Comparison of ENCODE assay signal across 19 mouse cellular contexts in the genomic region with DNA sequence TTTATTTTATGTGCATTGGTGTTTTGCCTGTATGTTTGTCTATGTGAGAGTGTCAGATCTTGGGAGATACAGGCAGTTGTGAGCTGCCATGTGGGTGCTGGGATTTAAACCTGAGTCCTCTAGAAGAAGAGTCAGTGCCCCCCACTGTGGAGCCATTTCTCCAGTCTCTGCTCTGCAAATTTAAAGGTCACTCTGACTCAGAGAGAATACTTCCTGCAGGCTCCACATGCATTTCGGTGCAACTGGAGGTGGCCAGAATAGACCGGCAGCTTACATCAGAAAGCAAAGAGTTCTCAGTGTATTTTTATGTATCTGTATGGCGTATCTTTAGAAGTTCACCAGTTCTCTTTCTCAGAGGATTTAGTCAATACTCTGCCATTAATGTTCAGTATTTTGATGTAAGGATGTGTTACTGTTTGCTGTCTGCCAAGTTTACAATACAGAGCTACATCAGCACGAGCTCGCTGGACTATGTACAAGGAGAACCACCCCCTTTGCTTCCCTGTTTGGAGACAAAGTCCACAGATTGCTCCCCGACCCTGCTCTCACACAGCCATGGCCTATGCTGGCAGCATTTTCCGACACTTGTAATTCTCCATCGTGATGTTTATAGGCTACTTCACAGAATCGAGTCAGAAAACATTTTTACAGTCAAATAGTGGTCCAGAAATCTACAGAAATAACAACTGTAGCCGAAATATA.
A peak's percentile ranks its signal among the peaks of the same experiment; 100 is the strongest.
DNase-seq lines count a peak whose midpoint lies in the region; ATAC-seq and TF ChIP-seq lines count a peak whose summit lies in the region.
"Had no signal": no experiment of that assay in that cellular context is flagged by ENCODE, and none has a peak within 500 bp of the region (broad histone marks: within the 10 kb centered on the region; RNA-seq: fewer than 3 reads in every experiment).

No protein-coding gene starts in this region.

- no peak for TF ChIP-seq CTCF in cerebellum, adult 2 months (IDR thresholded peaks at IDR 0.05; ENCODE audit: borderline replicate concordance, insufficient read depth, low read depth, low read length)
- no peak for TF ChIP-seq CTCF in lung, adult 2 months (IDR thresholded peaks at IDR 0.05; ENCODE audit: insufficient read depth, low read length)

- 59% methylated on average over 10 of the region's 10 CpGs for WGBS in cerebellum, adult 2 months
- WGBS in lung, embryonic 15.5 days = 66% methylated on average over 10 of the region's 10 CpGs
- WGBS in lung, adult 2 months = 64% methylated on average over 10 of the region's 10 CpGs
- 53% methylated on average over 10 of the region's 10 CpGs for WGBS in liver, embryonic 15.5 days (ENCODE audit: insufficient replicate concordance)

- H3K36me3 ChIP-seq in lung, embryonic 15.5 days = no peaks in the 10 kb centered on the region
- no peaks in the 10 kb centered on the region for H3K36me3 ChIP-seq in liver, embryonic 15.5 days (replicated peaks)
- H3K36me3 ChIP-seq: embryonic facial prominence, embryonic 13.5 days; forebrain, embryonic 15.5 days; heart, embryonic 12.5 days; hindbrain, embryonic 12.5 days; limb, embryonic 10.5 days had no signal

- peak; percentile 62; the same call in 1 of the 2 replicates for ATAC-seq in lung, embryonic 15.5 days (ENCODE audit: borderline replicate concordance, extremely low read depth, low FRiP score, low TSS enrichment)
- peak; percentile 81 for ATAC-seq in liver, embryonic 15.5 days (ENCODE audit: insufficient read depth)
- ATAC-seq: forebrain, embryonic 15.5 days had no signal

- no peak for TF ChIP-seq POLR2A in cerebellum, adult 2 months (IDR thresholded peaks at IDR 0.05; ENCODE audit: borderline replicate concordance, insufficient read depth, low read length)
- TF ChIP-seq POLR2A in lung, adult 2 months (IDR thresholded peaks at IDR 0.05; ENCODE audit: borderline replicate concordance, extremely low read depth, low read depth, low read length) = no peak

- intact Hi-C loops in left cerebral cortex, postnatal 25 days (cut with DNase I) = no loop called here

- H3K9me3 ChIP-seq in lung, embryonic 15.5 days = no peaks in the 10 kb centered on the region
- H3K9me3 ChIP-seq in liver, embryonic 15.5 days (replicated peaks) = no peaks in the 10 kb centered on the region
- H3K9me3 ChIP-seq: embryonic facial prominence, embryonic 13.5 days; forebrain, embryonic 15.5 days; heart, embryonic 12.5 days; hindbrain, embryonic 12.5 days; limb, embryonic 10.5 days had no signal

- H3K4me2 ChIP-seq in lung, embryonic 15.5 days = no peak overlapping the region
- H3K4me2 ChIP-seq in liver, embryonic 15.5 days = no peak overlapping the region
- H3K4me2 ChIP-seq: embryonic facial prominence, embryonic 13.5 days; forebrain, embryonic 15.5 days; heart, embryonic 12.5 days; hindbrain, embryonic 12.5 days; lung, embryonic 14.5 days; midbrain, embryonic 11.5 days had no signal

- no peak overlapping the region for H3K9ac ChIP-seq in lung, embryonic 15.5 days
- no peak overlapping the region for H3K9ac ChIP-seq in liver, embryonic 15.5 days
- H3K9ac ChIP-seq: embryonic facial prominence, embryonic 13.5 days; forebrain, embryonic 15.5 days; heart, embryonic 12.5 days; hindbrain, embryonic 12.5 days; lung, embryonic 14.5 days had no signal

- peak in 1 of 2 experiments; percentile 64 for DNase-seq in cerebellum, adult 2 months
- DNase-seq in cerebellum, postnatal 10 days = no peak
- DNase-seq in lung, adult 2 months = no peak
- DNase-seq in testis, postnatal 10 days (ENCODE audit: low spot score) = no peak
- DNase-seq in left cerebral cortex, postnatal 25 days (ENCODE audit: low spot score in 2 of 2) = no peak
- no peak for DNase-seq in frontal cortex, postnatal 36 days (ENCODE audit: low spot score in 2 of 2)
- DNase-seq: adrenal gland, adult 2 months; cerebellum, postnatal 14 days; heart, postnatal 14 days; lung, embryonic 14.5 days; right cerebral cortex, postnatal 25 days had no signal

- no peak overlapping the region for H3K4me3 ChIP-seq in cerebellum, adult 2 months (replicated peaks; ENCODE audit: insufficient read depth, low read depth, low read length)
- H3K4me3 ChIP-seq in lung, embryonic 15.5 days = no peak overlapping the region
- no peak overlapping the region for H3K4me3 ChIP-seq in lung, adult 2 months (replicated peaks; ENCODE audit: extremely low read depth, low read depth, low read length)
- H3K4me3 ChIP-seq in liver, embryonic 15.5 days (replicated peaks) = no peak overlapping the region
- H3K4me3 ChIP-seq: embryonic facial prominence, embryonic 13.5 days; forebrain, embryonic 15.5 days; heart, embryonic 12.5 days; hindbrain, embryonic 12.5 days; limb, embryonic 10.5 days had no signal

- no peaks in the 10 kb centered on the region for H3K27me3 ChIP-seq in cerebellum, adult 2 months (ENCODE audit: control insufficient read depth, insufficient read depth, low read length)
- no peaks in the 10 kb centered on the region for H3K27me3 ChIP-seq in lung, embryonic 15.5 days
- H3K27me3 ChIP-seq in liver, embryonic 15.5 days = no peaks in the 10 kb centered on the region
- H3K27me3 ChIP-seq: embryonic facial prominence, embryonic 13.5 days; forebrain, embryonic 15.5 days; heart, embryonic 12.5 days; hindbrain, embryonic 12.5 days had no signal

- peak overlapping the region; percentile 5; the same call in 1 of the 2 replicates for H3K27ac ChIP-seq in cerebellum, adult 2 months (ENCODE audit: insufficient read depth, low read length)
- H3K27ac ChIP-seq in lung, embryonic 15.5 days = no peak overlapping the region
- H3K27ac ChIP-seq in liver, embryonic 15.5 days (replicated peaks) = no peak overlapping the region
- H3K27ac ChIP-seq: embryonic facial prominence, embryonic 13.5 days; forebrain, embryonic 15.5 days; hindbrain, embryonic 12.5 days; limb, embryonic 10.5 days had no signal

- peaks cover 17% of the 10 kb centered on the region for H3K4me1 ChIP-seq in cerebellum, adult 2 months (ENCODE audit: control insufficient read depth, insufficient read depth, low read length)
- no peaks in the 10 kb centered on the region for H3K4me1 ChIP-seq in lung, embryonic 15.5 days
- no peaks in the 10 kb centered on the region for H3K4me1 ChIP-seq in lung, adult 2 months (ENCODE audit: control insufficient read depth, insufficient read depth, low read length)
- H3K4me1 ChIP-seq in liver, embryonic 15.5 days (replicated peaks) = no peaks in the 10 kb centered on the region
- H3K4me1 ChIP-seq: embryonic facial prominence, embryonic 13.5 days; heart, embryonic 12.5 days; hindbrain, embryonic 12.5 days; limb, embryonic 10.5 days had no signal
